Mouse (Mus musculus): ENCODE measurements around the gene Actrt2. TPM values are rescaled to one million over a fixed set of nuclear protein-coding genes. Genes with fewer than 3 reads are reported as not detected.

The Actrt2 gene
- polyA plus RNA-seq, 1 experiment from 2014 or later: not detected

Other genes starting within 250 kb of the Actrt2 start
- gene Prdm16, start 31.0 kb downstream of the Actrt2 start, polyA plus RNA-seq (2015; fragmentation: Nextera tagmentation; extraction: Ambion mirVana): 37.6 and 41.3 TPM in 2 replicates
- gene Ttc34, start 169.6 kb upstream of the Actrt2 start, polyA plus RNA-seq (2015; fragmentation: Nextera tagmentation; extraction: Ambion mirVana): 0.31 and 0.45 TPM in 2 replicates
- gene Mmel1, start 201.7 kb upstream of the Actrt2 start, polyA plus RNA-seq (2015; fragmentation: Nextera tagmentation; extraction: Ambion mirVana): 0.12 and 0.24 TPM in 2 replicates
- 29.5 and 34.1 TPM in 2 replicates for gene Fam213b, start 231.3 kb upstream of the Actrt2 start, polyA plus RNA-seq (2015; fragmentation: Nextera tagmentation; extraction: Ambion mirVana)

All from forebrain, embryonic 13.5 days (tissue).